Mouse (Mus musculus) hindbrain, embryonic 13.5 days (tissue): Measurements from ENCODE around the gene Rab34. TPM values are rescaled to one million over a fixed set of nuclear protein-coding genes. Genes with fewer than 3 reads are reported as not detected.

Experiments used
- ATAC-seq: fragments of 200-750 bp; cut with Nextera tagmentation; 2 replicates; pipeline ENCODE4 v1.8.0; 2017; ENCODE audit warnings: moderate TSS enrichment; ENCODE audit not compliant: low FRiP score
- H3K27ac ChIP-seq: fragments of 300-500 bp; sonication (generic); 2 replicates; pipeline ENCODE4 v1.5.1; 2015; ENCODE audit warnings: inconsistent platforms, mild to moderate bottlenecking, moderate library complexity
- H3K27me3 ChIP-seq: fragments of 300-500 bp; sonication (generic); 2 replicates; pipeline ENCODE4 v1.6.1; 2015; ENCODE audit warnings: mild to moderate bottlenecking, inconsistent platforms
- H3K36me3 ChIP-seq: fragments of 300-500 bp; sonication (generic); 2 replicates; pipeline ENCODE4 v1.6.1; 2015; ENCODE audit warnings: mild to moderate bottlenecking, inconsistent platforms
- H3K4me1 ChIP-seq: fragments of 300-500 bp; sonication (generic); replicated peaks from 2 replicates; pipeline ENCODE4 v1.6.1; 2015; ENCODE audit warnings: inconsistent platforms
- H3K4me2 ChIP-seq: fragments of 300-500 bp; sonication (generic); 2 replicates; pipeline ENCODE4 v1.6.1; 2015; ENCODE audit warnings: inconsistent platforms, mild to moderate bottlenecking, moderate library complexity
- H3K4me3 ChIP-seq: fragments of 300-500 bp; sonication (generic); 2 replicates; pipeline ENCODE4 v1.5.1; 2015; ENCODE audit warnings: mild to moderate bottlenecking, inconsistent platforms
- H3K9ac ChIP-seq: fragments of 300-500 bp; sonication (generic); 2 replicates; pipeline ENCODE4 v1.6.1; 2015; ENCODE audit warnings: mild to moderate bottlenecking, inconsistent platforms
- H3K9me3 ChIP-seq: fragments of 300-500 bp; sonication (generic); 2 replicates; pipeline ENCODE4 v1.6.1; 2016; ENCODE audit warnings: inconsistent platforms
- WGBS: fragments of 180-500 bp; shearing (Covaris S2); methylation state at CpG from one replicate; pipeline ENCODE4 v1.1.7; 2015; 5-methylcytosine and 5-hydroxymethylcytosine counted together
- polyA plus RNA-seq: library from polyadenylated mRNA; unstranded; fragments of >200 nt; fragmentation: Nextera tagmentation; extraction: Ambion mirVana; gene quantifications from 2 replicates; pipeline ENCODE4 v1.2.1, GENCODE M21; 2015

Gene Rab34
- 53.2 TPM in 2 replicates for polyA plus RNA-seq

- no peaks in the 10 kb centered on the region for H3K27me3 ChIP-seq
- H3K9ac ChIP-seq = peak within 1 kb of the TSS; percentile 94
- H3K27ac ChIP-seq = peak within 1 kb of the TSS; percentile 93
- ATAC-seq = peak; percentile 82
- peaks cover 28% of the 10 kb centered on the region for H3K36me3 ChIP-seq
- H3K4me1 ChIP-seq = peaks cover 27% of the 10 kb centered on the region
- H3K4me2 ChIP-seq = peak within 1 kb of the TSS; percentile 67
- H3K9me3 ChIP-seq = no peaks in the 10 kb centered on the region
- under 1% methylated on average over 66 of the region's 80 CpGs for WGBS
- H3K4me3 ChIP-seq = peak within 1 kb of the TSS; percentile 63
Observed at GRCm38 (mm10) chr11:78188331-78189233, at the start of gene Rab34. Gene Rab34, plus strand, starts transcription at chr11:78188430.

GRCm38 (mm10) chr11:78140665-78141064, 47.6 kb upstream of the Rab34 start:
- ATAC-seq = no peak

GRCm38 (mm10) chr11:78143520-78143919, 44.7 kb upstream of the Rab34 start:
- no peak for ATAC-seq
- no peaks in the 10 kb centered on the region for H3K9me3 ChIP-seq
- H3K27me3 ChIP-seq = no peaks in the 10 kb centered on the region
- peaks cover 52% of the 10 kb centered on the region for H3K36me3 ChIP-seq
- no peak overlapping the region for H3K4me3 ChIP-seq
- no peak overlapping the region for H3K9ac ChIP-seq
- 74% methylated on average over 2 of the region's 2 CpGs for WGBS
- H3K27ac ChIP-seq = peak overlapping the region; percentile 52; the same call in 1 of the 2 replicates
- no peak overlapping the region for H3K4me2 ChIP-seq
- 0 out of 2 replicates have a peak, but pooled peaks cover 8% of the 10 kb centered on the region for H3K4me1 ChIP-seq

More at GRCm38 (mm10) chr11:78140665-78141064, 47.6 kb upstream of the Rab34 start:
- Histone ChIP-seq H3K4me1 (peaks cover 11% of the 10 kb centered on the region; the same call in 1 of the 2 replicates), H3K4me2 (no peak overlapping the region), H3K4me3 (no peak overlapping the region), H3K27me3 (no peaks in the 10 kb centered on the region), H3K9ac (no peak overlapping the region), H3K36me3 (peaks cover 28% of the 10 kb centered on the region), H3K9me3 (no peaks in the 10 kb centered on the region), H3K27ac (no peak overlapping the region)
- 89% methylated on average over 5 of the region's 5 CpGs for WGBS

GRCm38 (mm10) chr11:78146168-78146567, 42.1 kb upstream of the Rab34 start:
- no peak for ATAC-seq
- no peak overlapping the region for H3K9ac ChIP-seq
- 89% methylated on average over 5 of the region's 5 CpGs for WGBS
- H3K4me2 ChIP-seq = no peak overlapping the region
- no peaks in the 10 kb centered on the region for H3K9me3 ChIP-seq
- no peaks in the 10 kb centered on the region for H3K27me3 ChIP-seq
- peaks cover 73% of the 10 kb centered on the region for H3K36me3 ChIP-seq
- no peak overlapping the region for H3K27ac ChIP-seq
- no peak overlapping the region for H3K4me3 ChIP-seq
- H3K4me1 ChIP-seq = 0 out of 2 replicates have a peak, but pooled peaks cover 5% of the 10 kb centered on the region

- Histone ChIP-seq H3K4me2 (no peak overlapping the region), H3K4me1 (peaks cover 7% of the 10 kb centered on the region), H3K4me3 (no peak overlapping the region), H3K9me3 (no peaks in the 10 kb centered on the region), H3K9ac (no peak overlapping the region), H3K36me3 (peaks cover 76% of the 10 kb centered on the region), H3K27ac (no peak overlapping the region), H3K27me3 (no peaks in the 10 kb centered on the region)
- no peak for ATAC-seq
- 95% methylated on average over 6 of the region's 6 CpGs for WGBS
Observed at GRCm38 (mm10) chr11:78146707-78147543, 41.3 kb upstream of the Rab34 start.

GRCm38 (mm10) chr11:78151161-78151560, 37.1 kb upstream of the Rab34 start:
- WGBS = 36% methylated on average over 1 of the region's 1 CpGs
- Histone ChIP-seq H3K4me1 (peaks cover 32% of the 10 kb centered on the region), H3K4me3 (no peak overlapping the region), H3K4me2 (no peak overlapping the region), H3K36me3 (peaks cover 68% of the 10 kb centered on the region), H3K27ac (no peak overlapping the region), H3K9ac (no peak overlapping the region), H3K27me3 (no peaks in the 10 kb centered on the region), H3K9me3 (no peaks in the 10 kb centered on the region)
- no peak for ATAC-seq

- H3K27me3 ChIP-seq = no peaks in the 10 kb centered on the region
- 44% methylated on average over 9 of the region's 9 CpGs for WGBS
- no peak overlapping the region for H3K4me2 ChIP-seq
- H3K36me3 ChIP-seq = peaks cover 67% of the 10 kb centered on the region
- peak; percentile 83 for ATAC-seq
- H3K4me3 ChIP-seq = no peak overlapping the region
- no peaks in the 10 kb centered on the region for H3K9me3 ChIP-seq
- H3K9ac ChIP-seq = peak overlapping the region; percentile 55
- H3K27ac ChIP-seq = peak overlapping the region; percentile 89
- peaks cover 39% of the 10 kb centered on the region for H3K4me1 ChIP-seq
Observed at GRCm38 (mm10) chr11:78152299-78153231, 35.7 kb upstream of the Rab34 start.

- Histone ChIP-seq H3K9me3 (no peaks in the 10 kb centered on the region), H3K4me1 (peaks cover 50% of the 10 kb centered on the region), H3K27me3 (no peaks in the 10 kb centered on the region), H3K27ac (peak overlapping the region; percentile 89), H3K4me3 (no peak overlapping the region), H3K4me2 (no peak overlapping the region), H3K9ac (peak overlapping the region; percentile 35; the same call in 1 of the 2 replicates), H3K36me3 (peaks cover 75% of the 10 kb centered on the region)
- ATAC-seq = peak; percentile 18; the same call in 1 of the 2 replicates
- WGBS = 75% methylated on average over 13 of the region's 13 CpGs
Observed at GRCm38 (mm10) chr11:78153778-78154177, 34.5 kb upstream of the Rab34 start.

- 77% methylated on average over 5 of the region's 5 CpGs for WGBS
- ATAC-seq = no peak
- Histone ChIP-seq H3K27me3 (no peaks in the 10 kb centered on the region), H3K4me3 (no peak overlapping the region), H3K36me3 (peaks cover 77% of the 10 kb centered on the region), H3K27ac (no peak overlapping the region), H3K9me3 (no peaks in the 10 kb centered on the region), H3K9ac (no peak overlapping the region), H3K4me2 (no peak overlapping the region), H3K4me1 (peaks cover 57% of the 10 kb centered on the region)
Observed at GRCm38 (mm10) chr11:78155674-78156073, 32.6 kb upstream of the Rab34 start.

GRCm38 (mm10) chr11:78156156-78156699, 32.0 kb upstream of the Rab34 start:
- Histone ChIP-seq H3K9me3 (no peaks in the 10 kb centered on the region), H3K4me3 (no peak overlapping the region), H3K9ac (no peak overlapping the region), H3K4me2 (no peak overlapping the region), H3K36me3 (peaks cover 77% of the 10 kb centered on the region), H3K27ac (no peak overlapping the region), H3K27me3 (no peaks in the 10 kb centered on the region), H3K4me1 (peaks cover 58% of the 10 kb centered on the region)
- ATAC-seq = no peak
- WGBS = 78% methylated on average over 6 of the region's 6 CpGs

GRCm38 (mm10) chr11:78159096-78159495, 29.1 kb upstream of the Rab34 start:
- Histone ChIP-seq H3K4me2 (no peak overlapping the region), H3K9me3 (no peaks in the 10 kb centered on the region), H3K36me3 (peaks cover 77% of the 10 kb centered on the region), H3K4me1 (peaks cover 62% of the 10 kb centered on the region), H3K27ac (0 out of 2 replicates have a peak overlapping the region, but pooled peaks have one; percentile 15), H3K27me3 (no peaks in the 10 kb centered on the region), H3K4me3 (no peak overlapping the region), H3K9ac (no peak overlapping the region)
- ATAC-seq = 0 out of 2 replicates have a peak, but pooled peaks have one; percentile 22
- WGBS = 28% methylated on average over 2 of the region's 2 CpGs
